Mouse (Mus musculus): Measurements from ENCODE around the gene Znrd1as. TPM values are rescaled to one million over a fixed set of nuclear protein-coding genes. Genes with fewer than 3 reads are reported as not detected.
A peak's percentile ranks its signal among the peaks of the same experiment; 100 is the strongest.
"Not testable (repeated sequence)": the region's sequence is repeated elsewhere in the genome, so short reads cannot be mapped to it uniquely, and the experiment has no call there.

Znrd1as gene
- polyA plus RNA-seq, 1 experiment from 2014 or later = 9.8 TPM

GRCm38 (mm10) chr17:36981845-36982244 lies 23.5 kb downstream of the Znrd1as start:
- Histone ChIP-seq H3K4me2 (replicated peaks; ENCODE audit: low read depth, low read length) (no peak overlapping the region), H3K4me1 (replicated peaks; ENCODE audit: control insufficient read depth, insufficient read depth, low read length) (no peaks in the 10 kb centered on the region), H3K27ac (ENCODE audit: low read depth, low read length) (no peak overlapping the region), H3K9me3 (ENCODE audit: control insufficient read depth, low read length) (no peaks in the 10 kb centered on the region), H3K27me3 (ENCODE audit: control insufficient read depth, insufficient read depth, low read length) (no peaks in the 10 kb centered on the region), H3K36me3 (ENCODE audit: control insufficient read depth, insufficient read depth, low read length) (no peaks in the 10 kb centered on the region), H3K9ac (ENCODE audit: low read depth, low read length) (no peak overlapping the region), H3K4me3 (ENCODE audit: low read depth, low read length) (no peak overlapping the region)
- DNase-seq (ENCODE audit: low spot score) (peak; percentile 25), ATAC-seq (ENCODE audit: low FRiP score) (no peak)
- WGBS = 16% methylated on average over 4 of the region's 4 CpGs

DNA sequence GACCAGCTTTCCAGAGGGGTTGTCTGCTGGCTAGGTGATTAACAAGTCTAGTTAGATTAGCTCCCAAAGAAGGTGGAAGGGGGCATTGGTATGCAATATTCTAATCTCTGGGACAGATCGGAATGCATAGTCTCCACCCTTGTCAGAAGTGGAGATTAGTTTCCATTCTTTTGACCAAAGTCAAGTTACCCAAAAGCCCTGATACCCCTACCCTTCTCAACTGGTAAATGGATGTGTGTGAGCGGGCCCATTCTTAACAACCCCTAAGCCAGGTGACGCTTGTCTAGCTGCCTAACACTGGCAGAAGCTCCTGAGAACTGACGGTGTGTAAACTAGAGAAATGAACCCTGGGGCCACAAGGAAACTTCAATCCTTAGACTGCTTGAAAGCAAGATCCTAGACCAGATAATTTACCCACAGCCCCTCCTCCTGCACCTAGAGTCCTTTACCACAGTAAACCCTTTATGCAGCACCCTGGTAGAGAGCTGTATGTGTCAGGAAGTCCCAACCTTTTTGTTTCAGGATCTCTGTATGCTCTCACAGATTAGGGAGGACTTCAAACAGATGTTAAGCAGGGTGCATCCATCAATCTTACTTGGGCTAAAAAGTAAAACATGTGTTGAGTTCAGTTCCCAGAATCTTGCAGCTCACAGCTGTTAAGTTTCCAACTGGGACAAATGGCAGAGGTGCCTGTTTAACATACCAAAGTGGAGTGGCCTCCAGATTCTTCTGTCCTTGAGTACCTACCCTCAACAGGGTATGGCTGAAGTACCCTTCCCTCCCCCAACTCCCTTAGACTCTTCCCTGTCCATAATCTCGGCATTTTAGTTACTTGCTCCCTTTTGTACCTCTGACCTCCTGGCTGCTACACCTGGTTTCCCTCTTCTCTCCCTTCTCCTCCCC lies 24.1 kb downstream of the Znrd1as start:
- Histone ChIP-seq H3K27ac (ENCODE audit: low read depth, low read length) (no peak overlapping the region), H3K27me3 (ENCODE audit: control insufficient read depth, insufficient read depth, low read length) (no peaks in the 10 kb centered on the region), H3K9me3 (ENCODE audit: control insufficient read depth, low read length) (no peaks in the 10 kb centered on the region), H3K4me1 (replicated peaks; ENCODE audit: control insufficient read depth, insufficient read depth, low read length) (no peaks in the 10 kb centered on the region), H3K9ac (ENCODE audit: low read depth, low read length) (no peak overlapping the region), H3K4me2 (replicated peaks; ENCODE audit: low read depth, low read length) (no peak overlapping the region), H3K4me3 (ENCODE audit: low read depth, low read length) (no peak overlapping the region), H3K36me3 (ENCODE audit: control insufficient read depth, insufficient read depth, low read length) (no peaks in the 10 kb centered on the region)
- DNase-seq (ENCODE audit: low spot score) (no peak), ATAC-seq (ENCODE audit: low FRiP score) (no peak)
- WGBS = 38% methylated on average over 5 of the region's 5 CpGs

- Histone ChIP-seq H3K9me3 (ENCODE audit: control insufficient read depth, low read length) (no peaks in the 10 kb centered on the region), H3K9ac (ENCODE audit: low read depth, low read length) (no peak overlapping the region), H3K27ac (ENCODE audit: low read depth, low read length) (no peak overlapping the region), H3K27me3 (ENCODE audit: control insufficient read depth, insufficient read depth, low read length) (peaks cover 11% of the 10 kb centered on the region), H3K4me2 (replicated peaks; ENCODE audit: low read depth, low read length) (no peak overlapping the region), H3K4me3 (ENCODE audit: low read depth, low read length) (no peak overlapping the region), H3K4me1 (replicated peaks; ENCODE audit: control insufficient read depth, insufficient read depth, low read length) (no peaks in the 10 kb centered on the region), H3K36me3 (ENCODE audit: control insufficient read depth, insufficient read depth, low read length) (no peaks in the 10 kb centered on the region)
- WGBS = 9% methylated on average over 24 of the region's 24 CpGs
- DNase-seq (ENCODE audit: low spot score) = no peak
- ATAC-seq (ENCODE audit: low FRiP score) = 0 out of 2 replicates have a peak, but pooled peaks have one; percentile 40
Measured at GRCm38 (mm10) chr17:36988475-36988874, 30.1 kb downstream of the Znrd1as start.

- Histone ChIP-seq H3K9me3 (ENCODE audit: control insufficient read depth, low read length) (no peaks in the 10 kb centered on the region), H3K9ac (ENCODE audit: low read depth, low read length) (no peak within 1 kb of the TSS), H3K36me3 (ENCODE audit: control insufficient read depth, insufficient read depth, low read length) (no peaks in the 10 kb centered on the region), H3K27me3 (ENCODE audit: control insufficient read depth, insufficient read depth, low read length) (peaks cover 11% of the 10 kb centered on the region), H3K27ac (ENCODE audit: low read depth, low read length) (no peak within 1 kb of the TSS), H3K4me1 (replicated peaks; ENCODE audit: control insufficient read depth, insufficient read depth, low read length) (no peaks in the 10 kb centered on the region), H3K4me2 (replicated peaks; ENCODE audit: low read depth, low read length) (no peak within 1 kb of the TSS), H3K4me3 (ENCODE audit: low read depth, low read length) (no peak within 1 kb of the TSS)
- no peak for DNase-seq (ENCODE audit: low spot score)
- WGBS = 26% methylated on average over 5 of the region's 5 CpGs
- no peak for ATAC-seq (ENCODE audit: low FRiP score)
Measured at GRCm38 (mm10) chr17:36989437-36989836, 31.0 kb downstream of the Znrd1as start, which contains the start of gene H2-M5. Gene H2-M5, minus strand, starts transcription at chr17:36989537.

- not testable (repeated sequence) for H3K4me1 ChIP-seq (replicated peaks; ENCODE audit: control insufficient read depth, insufficient read depth, low read length); H3K9me3 ChIP-seq (ENCODE audit: control insufficient read depth, low read length); ATAC-seq (ENCODE audit: low FRiP score); H3K36me3 ChIP-seq (ENCODE audit: control insufficient read depth, insufficient read depth, low read length); H3K4me2 ChIP-seq (replicated peaks; ENCODE audit: low read depth, low read length); H3K27ac ChIP-seq (ENCODE audit: low read depth, low read length); H3K4me3 ChIP-seq (ENCODE audit: low read depth, low read length); H3K9ac ChIP-seq (ENCODE audit: low read depth, low read length); DNase-seq (ENCODE audit: low spot score)
- 96% methylated on average over 6 of the region's 6 CpGs for WGBS
- peaks cover 11% of the 10 kb centered on the region for H3K27me3 ChIP-seq (ENCODE audit: control insufficient read depth, insufficient read depth, low read length)
Measured at GRCm38 (mm10) chr17:36990630-36991029, 32.2 kb downstream of the Znrd1as start.

- Histone ChIP-seq H3K9me3 (ENCODE audit: control insufficient read depth, low read length) (no peaks in the 10 kb centered on the region), H3K4me3 (ENCODE audit: low read depth, low read length) (no peak overlapping the region), H3K36me3 (ENCODE audit: control insufficient read depth, insufficient read depth, low read length) (no peaks in the 10 kb centered on the region), H3K4me1 (replicated peaks; ENCODE audit: control insufficient read depth, insufficient read depth, low read length) (no peaks in the 10 kb centered on the region), H3K27ac (ENCODE audit: low read depth, low read length) (no peak overlapping the region), H3K27me3 (ENCODE audit: control insufficient read depth, insufficient read depth, low read length) (peaks cover 11% of the 10 kb centered on the region), H3K9ac (ENCODE audit: low read depth, low read length) (no peak overlapping the region), H3K4me2 (replicated peaks; ENCODE audit: low read depth, low read length) (no peak overlapping the region)
- 78% methylated on average over 3 of the region's 3 CpGs for WGBS
- DNase-seq (ENCODE audit: low spot score) = no peak
- ATAC-seq (ENCODE audit: low FRiP score) = no peak
Measured at GRCm38 (mm10) chr17:36992336-36993104, 34.1 kb downstream of the Znrd1as start.

GRCm38 (mm10) chr17:36993770-36994325 lies 35.5 kb downstream of the Znrd1as start:
- H3K36me3 ChIP-seq (ENCODE audit: control insufficient read depth, insufficient read depth, low read length) = no peaks in the 10 kb centered on the region
- WGBS = 84% methylated on average over 4 of the region's 4 CpGs
- no peaks in the 10 kb centered on the region for H3K9me3 ChIP-seq (ENCODE audit: control insufficient read depth, low read length)
- no peak overlapping the region for H3K9ac ChIP-seq (ENCODE audit: low read depth, low read length)
- no peaks in the 10 kb centered on the region for H3K4me1 ChIP-seq (replicated peaks; ENCODE audit: control insufficient read depth, insufficient read depth, low read length)
- H3K4me2 ChIP-seq (replicated peaks; ENCODE audit: low read depth, low read length) = no peak overlapping the region
- no peak for DNase-seq (ENCODE audit: low spot score)
- no peak overlapping the region for H3K4me3 ChIP-seq (ENCODE audit: low read depth, low read length)
- peaks cover 7% of the 10 kb centered on the region for H3K27me3 ChIP-seq (ENCODE audit: control insufficient read depth, insufficient read depth, low read length)
- no peak overlapping the region for H3K27ac ChIP-seq (ENCODE audit: low read depth, low read length)
- ATAC-seq (ENCODE audit: low FRiP score) = no peak

GRCm38 (mm10) chr17:36994528-36994927 lies 36.1 kb downstream of the Znrd1as start:
- ATAC-seq (ENCODE audit: low FRiP score) (no peak), DNase-seq (ENCODE audit: low spot score) (no peak)
- H3K36me3 ChIP-seq (ENCODE audit: control insufficient read depth, insufficient read depth, low read length) = no peaks in the 10 kb centered on the region
- H3K9ac ChIP-seq (ENCODE audit: low read depth, low read length) = no peak overlapping the region
- H3K27me3 ChIP-seq (ENCODE audit: control insufficient read depth, insufficient read depth, low read length) = peaks cover under 1% of the 10 kb centered on the region; the same call in 1 of the 2 replicates
- H3K4me2 ChIP-seq (replicated peaks; ENCODE audit: low read depth, low read length) = no peak overlapping the region
- H3K4me1 ChIP-seq (replicated peaks; ENCODE audit: control insufficient read depth, insufficient read depth, low read length) = no peaks in the 10 kb centered on the region
- WGBS = 92% methylated on average over 2 of the region's 2 CpGs
- no peak overlapping the region for H3K4me3 ChIP-seq (ENCODE audit: low read depth, low read length)
- H3K9me3 ChIP-seq (ENCODE audit: control insufficient read depth, low read length) = no peaks in the 10 kb centered on the region
- H3K27ac ChIP-seq (ENCODE audit: low read depth, low read length) = no peak overlapping the region
